Mouse (Mus musculus) heart, postnatal 14 days (tissue): ENCODE results near the gene Clcn1. TPM values are rescaled to one million over a fixed set of nuclear protein-coding genes. Genes with fewer than 3 reads are reported as not detected.

Source experiments
- DNase-seq, 2 experiments: peaks; one replicate each; pipeline ENCODE4 v3.0.0; 2021 to 2022
- intact Hi-C: fragments of 180-260 bp; cut with DNase I; formaldehyde crosslinking; loops from one replicate; pipeline ENCODE4 v1.15.1; 2025
- total RNA-seq, 2 experiments: library from RNA; stranded (reverse); gene quantifications; 2 replicates each; pipeline ENCODE4 v1.2.3; 2021

Clcn1 gene
- total RNA-seq, 2 experiments from 2014 or later, result 1.4 to 3.7 TPM

DNA sequence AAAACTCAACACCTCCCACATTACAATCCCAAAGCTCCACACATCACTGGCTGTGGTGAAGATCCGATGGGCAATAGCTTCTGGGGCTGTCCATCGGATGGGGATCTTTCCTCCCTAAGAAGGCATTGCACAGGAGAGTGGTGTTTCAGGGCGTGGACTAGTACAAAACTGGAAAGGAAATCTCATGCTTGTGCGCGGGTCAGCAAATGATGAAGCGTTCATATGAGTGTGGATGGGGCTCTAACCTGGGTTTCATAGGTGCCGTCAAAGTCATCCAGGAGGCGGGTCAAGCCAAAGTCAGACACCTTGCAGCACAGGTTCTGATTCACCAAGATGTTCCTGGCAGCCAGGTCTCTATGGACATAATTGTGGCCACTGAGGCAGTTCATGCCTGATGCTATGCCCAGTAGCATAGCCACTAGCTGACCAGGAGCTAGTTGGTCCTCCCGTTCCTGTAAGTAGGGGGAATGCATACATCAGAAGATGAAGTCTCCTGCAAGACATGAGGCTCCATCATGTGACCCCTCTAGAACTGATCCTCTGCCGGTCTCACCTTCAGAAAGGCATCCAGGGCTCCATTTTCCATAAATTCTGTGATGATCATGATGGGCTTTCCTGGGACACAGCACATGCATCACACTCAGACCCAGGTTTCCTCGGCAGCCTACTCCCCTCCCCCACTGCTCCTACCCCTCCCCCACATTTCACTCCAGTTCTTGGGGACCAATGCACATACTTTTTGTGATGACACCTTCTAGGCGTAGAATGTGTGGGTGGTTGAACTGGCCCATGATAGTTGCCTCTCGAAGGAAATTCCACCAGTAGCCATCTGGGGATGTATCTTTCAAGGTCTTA lies 74.8 kb downstream of the Clcn1 start:
- DNase-seq, result no peak
- intact Hi-C loops, result no loop called here

DNA sequence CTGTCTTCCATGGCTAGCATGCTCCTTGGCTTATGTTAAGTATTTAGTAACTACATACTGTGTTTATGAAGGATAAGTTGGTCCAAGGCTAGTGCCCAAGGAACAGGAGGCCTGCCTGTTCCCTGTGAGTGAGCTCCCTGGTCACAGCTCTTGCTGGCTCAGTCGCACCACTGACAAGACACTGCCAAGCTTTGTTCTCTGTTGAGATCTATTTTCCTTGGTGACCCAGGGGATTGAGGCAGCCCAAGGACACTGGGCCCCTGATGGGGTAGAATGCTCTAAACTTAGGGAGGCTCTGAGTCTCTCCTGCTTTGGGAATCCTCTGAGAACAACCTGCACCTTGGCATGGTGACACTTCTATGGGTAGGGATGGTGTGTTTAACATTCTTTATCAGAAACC lies 75.6 kb downstream of the Clcn1 start:
- intact Hi-C loops, result no loop called here
- DNase-seq, result peak in 1 of 2 experiments; percentile 17

DNA sequence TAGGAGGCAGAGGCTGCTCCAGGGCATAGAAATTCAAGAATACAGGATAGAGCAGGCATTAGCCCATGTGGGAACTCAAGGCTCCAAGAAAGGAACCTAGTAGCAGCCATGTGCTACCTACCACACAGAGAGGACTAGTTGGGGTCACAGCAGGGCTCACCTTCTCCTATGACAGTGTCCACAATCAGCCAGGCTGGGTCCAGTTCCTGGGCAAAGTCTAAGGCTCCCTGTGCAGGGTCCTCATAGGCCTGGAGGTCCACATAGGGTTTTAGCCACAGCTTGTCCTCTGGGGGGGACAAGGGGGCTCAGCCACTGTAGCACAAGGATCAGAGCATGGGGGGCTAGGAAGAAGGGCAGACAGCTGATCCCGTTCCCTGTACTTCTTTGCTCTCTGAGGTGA lies 76.0 kb downstream of the Clcn1 start:
- intact Hi-C loops, result no loop called here
- DNase-seq, result no peak

DNA sequence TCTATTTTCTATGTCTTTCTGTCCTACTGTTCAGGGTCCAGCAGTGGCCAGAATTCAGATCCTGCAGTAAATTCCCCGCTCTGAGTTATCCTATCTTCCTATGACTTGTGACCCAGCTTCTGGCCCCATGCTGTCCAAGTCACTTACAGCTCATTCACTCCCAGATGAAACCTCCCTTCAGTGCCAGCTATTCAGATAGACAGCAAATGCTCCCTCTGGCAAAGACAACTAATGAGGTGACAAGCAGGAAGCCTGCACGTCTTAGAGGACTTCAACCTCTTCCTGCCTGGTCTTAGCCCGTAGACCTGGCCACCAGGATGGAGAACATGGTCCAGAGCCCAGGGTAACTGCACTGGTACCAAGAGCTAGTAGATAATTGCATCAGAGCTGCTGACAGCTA lies 76.5 kb downstream of the Clcn1 start:
- DNase-seq, result no peak
- intact Hi-C loops, result no loop called here

DNA sequence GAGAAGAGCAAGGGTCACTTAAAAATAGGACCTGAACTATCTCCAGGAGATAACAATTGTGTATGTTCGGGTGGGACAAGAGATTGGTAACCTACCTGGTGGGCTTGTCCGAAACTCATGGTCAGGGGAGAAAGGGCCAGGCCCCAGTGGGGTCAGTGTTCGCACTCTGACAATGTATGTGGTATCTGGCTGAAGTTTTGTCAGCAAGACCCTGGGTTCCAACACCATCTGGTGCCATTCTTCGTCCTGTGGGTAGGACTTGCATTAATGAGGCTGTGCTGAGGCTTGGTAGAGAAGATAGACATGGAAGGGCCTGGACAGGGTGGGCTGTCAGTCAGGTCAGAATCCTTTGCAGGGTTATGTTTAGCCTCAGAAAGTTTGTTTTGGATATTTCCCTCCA lies 77.6 kb downstream of the Clcn1 start:
- intact Hi-C loops, result no loop called here
- DNase-seq, result no peak

DNA sequence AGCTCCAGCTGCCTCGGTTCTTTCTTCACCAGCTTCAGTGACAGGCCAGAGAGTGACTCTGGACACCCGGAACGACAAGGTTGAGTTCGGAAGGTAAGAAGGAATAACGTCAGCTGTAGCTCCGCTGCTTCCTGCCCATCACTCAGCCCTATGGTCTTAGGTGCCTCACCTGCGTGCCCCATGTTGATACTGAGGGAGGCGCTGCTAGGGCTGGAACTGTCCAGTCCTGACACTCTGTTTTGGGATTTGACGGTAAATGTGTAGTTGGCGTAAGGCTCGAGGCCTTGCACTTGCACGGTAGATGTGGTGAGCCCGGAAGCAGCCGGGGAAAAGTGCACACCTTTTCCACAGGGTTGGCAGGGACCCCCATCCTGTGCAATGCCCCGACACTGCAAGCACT lies 78.1 kb downstream of the Clcn1 start:
- DNase-seq, result no peak
- intact Hi-C loops, result no loop called here

DNA sequence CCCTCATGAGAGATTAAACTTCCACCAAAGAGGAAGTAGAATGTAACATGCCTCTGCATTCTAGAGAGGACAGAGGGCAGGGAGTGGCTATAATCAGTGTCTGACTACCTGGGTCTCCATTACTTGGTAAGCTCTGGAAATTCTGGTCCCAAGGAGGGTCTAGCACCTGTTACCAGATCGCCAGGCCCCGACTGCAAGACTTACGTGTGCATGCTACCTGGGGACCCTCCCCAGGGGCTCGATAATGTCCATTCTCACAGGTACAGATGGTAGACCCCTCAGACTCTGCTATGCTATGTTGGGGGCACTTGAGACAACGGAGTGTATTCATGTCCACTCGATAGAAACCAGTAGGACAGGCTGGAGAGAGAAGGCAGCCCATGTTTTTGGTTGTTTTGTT lies 78.7 kb downstream of the Clcn1 start:
- no peak for DNase-seq
- intact Hi-C loops, result no loop called here

Other genes with a start within 250 kb of the Clcn1 start
- not detected for gene Sva, start 248.3 kb upstream of the Clcn1 start, total RNA-seq
- not detected for gene Tas2r139, start 145.7 kb upstream of the Clcn1 start, total RNA-seq
- gene Tas2r144, start 71.4 kb upstream of the Clcn1 start, total RNA-seq, result not detected
- gene Gstk1, start 40.8 kb upstream of the Clcn1 start, total RNA-seq, result 10 to 100 TPM; 47.1 to 50.2 TPM
- not detected for gene Tmem139, start 24.7 kb upstream of the Clcn1 start, total RNA-seq
- gene Casp2, start 21.7 kb upstream of the Clcn1 start, total RNA-seq, result 10 to 100 TPM; 16.5 to 17.4 TPM
- 1 to 10 TPM; 1.1 to 1.2 TPM for gene Fam131b, start 38.0 kb downstream of the Clcn1 start, total RNA-seq
- 10 to 100 TPM; 78.9 to 88.6 TPM for gene Zyx, start 62.9 kb downstream of the Clcn1 start, total RNA-seq
- under 1 TPM; 0.51 to 0.67 TPM for gene Epha1, start 86.6 kb downstream of the Clcn1 start, total RNA-seq
- gene Tas2r143, start 113.6 kb downstream of the Clcn1 start, total RNA-seq, result not detected
- gene Tas2r135, start 118.7 kb downstream of the Clcn1 start, total RNA-seq, result under 1 TPM in 1 of 2 experiments, not detected in 1; 0.39 TPM
- not detected for gene Tas2r126, start 147.8 kb downstream of the Clcn1 start, total RNA-seq
- not detected for gene Olfr458, start 178.5 kb downstream of the Clcn1 start, total RNA-seq
- gene Olfr457, start 189.7 kb downstream of the Clcn1 start, total RNA-seq, result not detected
- not detected for gene Olfr456, start 200.5 kb downstream of the Clcn1 start, total RNA-seq